Mouse (Mus musculus) layer of hippocampus, postnatal 14 days (tissue): ENCODE data around the gene Stim2. TPM values are rescaled to one million over a fixed set of nuclear protein-coding genes. Genes with fewer than 3 reads are reported as not detected.

Experiments used
- DNase-seq, 2 experiments: peaks; one replicate each; pipeline ENCODE4 v3.0.0; 2021 to 2022; ENCODE audit warnings: low spot score in 2 of 2, mixed read lengths in 1 of 2
- total RNA-seq, 2 experiments: library from RNA; stranded (reverse); gene quantifications; 2 replicates each; pipeline ENCODE4 v1.2.3; 2021

Stim2 gene
- total RNA-seq, 2 experiments from 2014 or later, result 103 to 108 TPM

DNA sequence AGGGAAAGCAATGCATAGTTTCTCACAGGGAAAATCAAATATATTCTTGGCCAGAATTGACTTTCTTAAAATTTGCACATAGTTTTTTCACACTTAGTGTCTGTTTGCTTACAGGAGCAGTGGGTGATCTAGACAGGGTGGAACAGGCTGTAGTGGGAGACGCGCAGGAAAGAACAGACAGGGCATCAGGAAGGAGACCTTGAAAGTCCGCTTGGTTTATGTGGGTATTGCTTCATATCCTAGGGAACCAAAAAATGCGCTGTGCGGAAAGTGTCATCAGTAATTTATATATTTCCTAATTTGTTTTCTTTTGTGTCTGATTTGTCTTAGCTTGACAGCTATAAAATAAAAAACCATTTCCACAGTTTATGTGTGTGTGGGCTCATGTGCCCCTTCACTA is 110.8 kb downstream of the Stim2 start:
- DNase-seq, result no peak

DNA sequence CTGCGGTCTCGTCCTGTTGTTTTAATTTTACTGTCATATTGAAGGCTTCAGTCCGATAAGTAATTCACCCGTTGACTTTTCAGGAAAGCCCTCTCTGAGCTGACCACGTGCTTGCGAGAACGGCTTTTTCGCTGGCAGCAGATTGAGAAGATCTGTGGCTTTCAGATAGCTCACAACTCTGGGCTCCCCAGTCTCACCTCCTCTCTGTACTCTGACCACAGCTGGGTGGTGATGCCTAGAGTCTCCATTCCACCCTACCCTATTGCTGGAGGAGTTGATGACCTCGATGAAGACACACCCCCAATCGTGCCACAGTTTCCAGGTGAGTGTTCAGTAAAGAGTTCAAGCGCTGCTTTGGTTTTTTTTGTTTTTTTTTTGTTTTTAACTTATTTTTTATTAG is 112.5 kb downstream of the Stim2 start:
- no peak for DNase-seq

DNA sequence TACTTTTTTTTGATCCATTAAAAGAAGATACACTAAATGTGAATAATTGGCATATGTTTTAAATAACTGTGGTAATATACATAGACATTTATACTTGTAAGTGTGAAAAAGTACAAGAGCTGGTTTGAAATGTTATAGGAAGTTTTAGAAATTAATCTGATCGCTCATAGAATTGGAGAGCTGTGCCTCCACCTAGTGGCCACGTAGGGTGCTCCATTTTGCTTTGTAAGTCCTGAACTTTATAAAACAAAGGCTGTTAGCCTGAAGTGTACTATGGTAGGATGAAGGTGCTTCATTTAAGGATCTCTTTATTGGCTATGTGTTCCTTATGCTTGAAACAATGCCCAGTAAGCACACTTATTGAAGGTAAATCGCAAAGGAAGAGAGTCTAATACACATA is 115.0 kb downstream of the Stim2 start:
- DNase-seq, result peak; percentile 54 to 65

DNA sequence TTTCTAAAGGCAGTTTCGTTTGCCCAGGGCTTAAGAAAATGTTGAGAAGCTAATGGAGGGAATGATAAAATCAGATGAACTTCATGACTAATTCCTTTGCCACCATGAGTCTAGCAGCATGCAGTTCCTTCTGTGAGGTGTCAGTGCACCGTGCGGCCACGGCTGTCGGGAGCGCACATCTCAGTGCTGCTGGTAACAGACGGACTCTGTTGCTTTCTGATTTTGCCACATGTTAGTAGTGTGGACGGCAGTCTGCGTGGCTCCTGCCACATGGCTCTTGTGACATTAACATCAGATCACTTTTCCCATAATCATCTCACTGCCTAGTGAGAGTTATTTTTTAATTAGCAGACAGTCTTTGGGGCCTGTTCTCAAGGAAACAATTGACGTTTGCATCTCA is 118.2 kb downstream of the Stim2 start:
- DNase-seq, result no peak

DNA sequence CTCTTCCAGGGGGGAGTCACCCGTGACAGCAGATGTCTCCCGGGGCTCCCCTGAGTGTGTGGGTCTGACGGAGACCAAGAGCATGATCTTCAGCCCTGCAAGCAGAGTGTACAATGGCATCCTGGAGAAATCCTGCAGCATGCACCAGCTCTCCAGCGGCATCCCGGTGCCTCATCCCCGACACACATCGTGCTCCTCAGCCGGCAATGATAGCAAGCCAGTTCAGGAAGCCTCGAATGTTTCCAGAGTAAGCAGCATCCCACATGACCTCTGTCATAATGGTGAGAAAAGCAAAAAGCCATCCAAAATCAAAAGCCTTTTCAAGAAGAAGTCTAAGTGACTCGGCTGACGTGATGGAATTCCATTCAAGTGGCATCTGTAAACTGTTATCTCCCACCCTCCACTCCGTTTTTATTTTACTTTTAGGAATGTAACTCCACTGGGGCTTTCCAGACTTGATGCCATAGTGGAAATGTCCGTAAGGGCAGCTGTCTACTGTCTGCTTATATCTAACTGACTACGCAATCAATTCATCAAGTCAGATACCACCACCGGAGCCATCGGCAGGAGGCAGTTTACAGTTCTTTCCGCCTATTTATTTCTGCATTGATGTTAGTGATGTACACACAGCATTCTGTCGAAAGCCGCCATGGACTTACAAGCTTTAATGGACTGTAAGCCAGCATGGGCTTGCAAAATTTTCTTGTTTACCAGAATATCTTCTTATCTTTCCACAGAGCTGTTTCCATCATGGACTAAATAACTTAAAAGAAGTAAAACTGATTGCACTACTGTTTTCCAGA is 120.3 kb downstream of the Stim2 start:
- no peak for DNase-seq

DNA sequence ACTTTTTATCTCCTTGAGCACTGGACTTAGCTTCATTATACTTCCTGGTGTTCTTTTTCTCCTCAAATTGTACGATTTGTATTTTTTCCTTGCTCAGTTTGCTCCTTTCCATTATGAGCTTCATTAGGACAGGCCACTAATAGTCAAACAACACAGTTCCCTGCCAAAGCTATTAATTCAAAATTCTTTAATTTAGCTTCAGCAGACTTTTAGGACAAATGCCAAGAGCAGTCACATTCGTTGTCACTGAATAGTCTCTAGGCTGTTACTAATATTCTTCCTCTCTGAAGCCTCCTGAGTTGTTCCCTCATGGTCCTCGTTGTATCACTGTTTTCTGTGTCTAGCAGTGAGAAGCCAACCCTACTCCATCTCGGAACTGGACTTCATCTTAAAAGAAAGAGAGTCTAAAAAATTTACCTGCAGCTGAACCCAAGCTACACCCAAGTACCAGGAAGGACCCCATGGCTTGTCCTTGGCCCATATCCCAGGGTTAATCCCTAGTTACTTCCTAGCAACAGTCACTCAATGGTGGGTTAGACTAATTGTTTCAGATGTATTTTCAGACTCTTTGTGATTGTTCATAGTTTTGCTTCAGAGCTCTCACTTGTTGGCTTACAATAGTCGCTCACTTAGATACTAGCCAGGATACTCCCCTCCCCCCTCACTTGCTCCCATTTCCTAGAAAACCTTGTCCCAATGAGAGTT is 149.9 kb downstream of the Stim2 start:
- DNase-seq, result no peak

DNA sequence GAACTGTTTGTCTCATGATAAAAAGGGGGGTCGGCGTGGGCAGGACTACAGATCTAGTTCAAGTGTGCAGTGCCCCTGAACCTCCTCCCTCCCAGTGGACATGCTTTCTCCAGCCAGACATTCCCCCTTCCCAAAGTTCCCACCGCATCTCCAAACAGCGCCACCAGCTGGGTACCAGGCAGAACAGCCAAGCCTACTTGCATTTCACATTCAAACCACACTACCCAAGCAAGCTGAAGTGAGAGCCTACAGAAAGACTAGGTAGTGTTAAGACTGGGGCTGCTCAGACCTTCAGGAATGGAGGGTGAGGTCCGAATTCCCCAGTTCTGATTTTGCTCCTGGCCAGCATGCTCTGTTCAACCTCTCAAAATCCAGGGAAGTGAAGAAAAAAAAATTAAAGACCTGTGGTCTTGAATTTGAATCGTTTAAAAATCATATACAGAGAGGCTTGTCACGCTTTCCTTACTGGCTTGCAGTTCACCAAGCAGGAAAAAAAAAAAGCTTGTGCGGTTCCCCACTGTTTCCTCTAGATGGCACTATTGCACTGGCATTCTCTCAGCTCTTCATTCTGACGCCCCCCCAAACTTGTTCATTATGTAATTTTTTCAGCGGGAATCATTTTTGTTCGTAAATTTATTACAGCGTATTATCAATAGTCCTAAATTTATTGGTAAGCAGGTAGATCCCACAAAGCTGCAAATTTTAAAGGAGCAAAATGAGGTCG is 156.4 kb downstream of the Stim2 start:
- DNase-seq, result peak; percentile 31 to 73

DNA sequence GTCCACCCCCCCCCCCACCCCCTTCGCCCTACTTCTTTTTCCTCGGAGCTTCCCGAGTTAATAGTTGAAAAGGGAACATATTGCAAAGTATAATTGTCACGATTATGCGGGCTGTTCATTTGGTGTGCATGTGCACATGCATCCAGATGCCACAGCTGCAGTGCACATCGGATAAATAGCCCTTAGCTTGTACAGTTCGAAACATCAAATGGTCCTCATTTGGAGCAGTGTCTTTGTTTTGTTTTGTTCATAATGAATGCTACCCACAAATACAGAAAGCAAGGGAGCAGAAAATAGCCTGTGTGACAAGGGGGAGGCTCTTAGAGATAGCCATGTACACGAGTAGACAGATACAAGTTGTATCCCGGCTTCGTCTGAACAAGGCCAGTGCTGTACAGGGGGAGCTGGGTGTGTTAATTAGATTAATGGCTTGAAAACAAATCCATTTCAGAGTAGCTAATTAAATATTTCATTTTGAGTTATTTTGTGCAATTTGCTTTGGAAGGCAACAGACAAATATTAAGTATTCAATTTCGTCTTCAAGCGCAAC is 157.0 kb downstream of the Stim2 start:
- DNase-seq, result peak; percentile 19 to 24

DNA sequence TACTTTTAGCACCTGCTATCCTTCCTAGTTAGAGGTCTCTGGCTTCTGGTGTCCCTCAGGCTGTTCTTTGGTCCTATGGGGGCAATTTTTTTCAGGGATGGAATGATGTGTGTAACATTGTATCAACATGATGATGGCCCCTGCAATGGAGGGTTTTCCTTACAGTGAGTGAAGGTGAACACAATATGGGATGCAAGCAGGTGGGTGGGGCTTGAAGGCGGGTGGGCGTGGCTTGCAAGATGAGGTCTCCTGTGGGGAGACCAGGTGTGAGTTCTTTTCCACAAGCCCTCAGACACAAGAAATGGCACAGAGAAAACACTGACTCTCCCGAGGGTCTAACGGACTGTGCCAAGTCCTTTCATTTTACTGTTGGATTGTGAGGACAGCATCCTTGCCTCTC is 157.6 kb downstream of the Stim2 start:
- DNase-seq, result no peak

DNA sequence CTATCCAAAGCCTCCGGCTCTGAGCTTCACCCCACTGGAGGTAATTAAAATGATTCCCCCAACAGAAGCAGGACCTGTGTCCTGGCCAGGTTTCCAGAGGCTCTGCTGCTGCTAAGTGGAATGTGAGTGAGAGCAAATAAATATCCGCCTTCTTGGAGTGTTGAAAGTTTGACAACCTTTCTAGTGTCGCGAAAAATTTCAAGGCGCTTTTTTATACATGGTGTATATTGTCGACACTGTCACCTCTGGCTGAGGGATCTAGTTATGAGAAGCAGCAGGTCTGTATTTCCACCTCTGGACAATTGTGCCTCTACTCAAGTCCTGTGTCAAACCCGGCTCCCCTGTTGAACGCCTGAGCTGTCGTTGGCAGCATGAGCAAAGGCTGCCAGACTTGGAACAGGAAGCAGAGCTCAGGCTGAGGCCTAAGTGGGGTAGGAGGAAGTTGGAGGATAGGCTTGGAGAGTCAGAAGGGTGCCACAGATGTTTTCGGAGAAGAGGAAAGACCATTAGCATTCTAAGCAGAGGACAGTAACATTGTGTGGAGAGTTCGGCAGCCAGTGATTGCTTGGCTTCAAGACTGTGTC is 158.7 kb downstream of the Stim2 start:
- DNase-seq, result no peak

DNA sequence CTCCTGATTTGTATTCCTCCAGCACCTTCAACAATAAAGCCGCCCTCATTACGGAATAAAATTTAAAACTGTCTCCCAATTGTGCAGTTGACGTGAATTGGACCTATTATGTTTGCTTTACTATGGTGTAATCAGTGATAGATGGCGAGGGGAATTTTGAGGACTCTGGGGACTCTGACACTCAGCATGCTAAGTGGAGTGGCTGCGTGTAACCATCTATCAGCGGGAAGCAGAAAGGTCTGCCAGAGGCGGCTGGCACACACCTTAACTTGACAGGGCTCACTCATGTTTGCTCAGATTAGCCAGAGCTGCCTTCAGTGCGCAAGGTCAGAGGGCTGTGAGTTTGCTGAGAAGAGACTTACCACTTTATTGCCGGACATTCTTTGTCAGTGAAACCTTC is 159.9 kb downstream of the Stim2 start:
- no peak for DNase-seq

DNA sequence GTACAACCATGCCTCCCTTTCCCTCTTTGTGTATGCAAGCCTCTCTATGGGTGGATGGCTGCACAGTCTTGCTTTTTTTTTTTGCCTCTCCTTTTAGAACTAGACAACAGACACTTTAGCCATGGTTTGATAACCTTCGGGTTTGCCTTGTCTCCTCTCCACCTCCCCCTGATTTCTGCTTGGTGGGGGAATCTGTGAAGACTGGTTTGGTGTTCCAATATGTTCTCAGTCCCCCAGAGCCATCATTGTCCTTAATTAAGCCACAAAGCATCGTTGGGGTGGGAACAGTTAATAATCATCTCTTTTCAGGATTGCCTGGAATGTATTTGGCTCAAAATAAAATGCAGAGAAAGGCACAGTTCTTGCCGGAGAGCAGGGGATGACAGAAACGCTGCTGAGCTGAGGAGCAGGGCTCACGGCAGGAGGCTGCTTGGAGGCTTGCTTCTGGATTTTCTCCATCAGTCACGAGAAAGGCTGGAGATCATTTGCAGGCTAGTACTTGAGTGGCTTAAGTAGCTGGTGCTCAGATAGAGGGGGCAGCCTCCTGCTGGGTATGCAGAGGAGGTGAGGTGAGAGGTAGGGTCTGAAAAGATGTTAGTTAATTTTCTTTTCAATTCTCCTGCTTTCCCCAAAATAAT is 161.0 kb downstream of the Stim2 start:
- DNase-seq, result peak in 1 of 2 experiments; percentile 13

DNA sequence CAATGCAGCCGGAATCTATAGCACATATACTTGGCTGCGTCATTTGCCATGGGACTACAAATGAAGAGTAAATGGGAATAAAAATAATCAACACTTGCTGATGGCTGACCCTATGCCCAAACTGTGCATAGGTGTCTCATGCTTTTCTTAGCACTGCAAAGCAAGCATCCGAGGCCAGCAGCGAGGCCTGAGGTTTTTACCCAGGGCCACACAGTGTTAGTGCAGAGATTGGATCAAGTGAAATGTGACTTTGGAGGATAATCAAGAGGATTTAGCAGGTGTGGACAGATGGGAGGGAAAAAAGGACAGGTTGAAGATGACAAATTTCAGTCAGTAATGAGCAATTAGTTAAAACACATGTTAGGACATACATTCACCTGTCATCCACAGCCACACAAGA is 162.3 kb downstream of the Stim2 start:
- no peak for DNase-seq

DNA sequence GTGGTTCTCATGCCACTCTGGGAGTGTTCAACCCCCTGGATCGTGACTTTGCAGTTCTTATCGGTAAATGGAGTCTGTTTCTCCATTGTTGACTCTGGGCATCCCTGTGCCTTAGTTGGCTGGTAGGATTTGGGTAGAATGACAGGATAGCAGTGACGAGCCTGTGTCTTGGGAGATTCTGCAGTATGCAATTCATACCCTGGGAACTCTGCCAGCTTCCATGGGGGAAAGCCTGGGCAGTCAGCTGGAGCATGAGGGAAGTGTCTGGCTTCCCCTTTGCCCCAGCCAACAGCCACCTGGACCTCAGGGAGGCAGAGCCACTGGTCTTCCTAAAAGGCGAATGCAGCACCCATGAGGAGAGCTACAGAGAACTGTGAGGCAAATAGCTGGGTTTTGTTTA is 165.6 kb downstream of the Stim2 start:
- no peak for DNase-seq

Other genes starting within 250 kb of the Stim2 start
- gene Tbc1d19, start 188.9 kb upstream of the Stim2 start, total RNA-seq, result 10 to 100 TPM; 43.7 to 58.8 TPM